Mouse (Mus musculus) E14TG2a.4 (cell line): ENCODE data around the gene Sbk1.

Experiments
- H3K27me3 ChIP-seq: 2 replicates; pipeline ENCODE4 v1.6.1; 2014; ENCODE audit warnings: low read length, control low read depth; ENCODE audit not compliant: insufficient read depth
- H3K36me3 ChIP-seq: 2 replicates; pipeline ENCODE4 v1.6.1; 2014; ENCODE audit warnings: low read length, control low read depth; ENCODE audit not compliant: insufficient read depth
- H3K4me1 ChIP-seq: replicated peaks from 2 replicates; pipeline ENCODE4 v1.6.1; 2014; ENCODE audit warnings: low read depth, low read length, control low read depth
- H3K4me3 ChIP-seq: replicated peaks from 2 replicates; pipeline ENCODE4 v1.5.1; 2014; ENCODE audit warnings: mild to moderate bottlenecking, low read length
- H3K9me3 ChIP-seq: 2 replicates; pipeline ENCODE4 v1.6.1; 2014; ENCODE audit warnings: low read length, control low read depth
- CTCF ChIP-seq: conservative IDR thresholded peaks from 2 replicates; pipeline ENCODE4 v1.5.1; 2014; ENCODE audit warnings: low read length
- NANOG ChIP-seq: IDR thresholded peaks from 2 replicates; pipeline ENCODE4 v1.6.1; 2014; ENCODE audit warnings: borderline replicate concordance, low read length, mixed read lengths
- POU5F1 ChIP-seq: IDR thresholded peaks from 2 replicates; pipeline ENCODE4 v1.6.1; 2014; ENCODE audit warnings: low read length, borderline replicate concordance

The Sbk1 gene

GRCm38 (mm10) chr7:126271712-126272683 lies at the start of gene Sbk1:
Gene Sbk1 (plus strand): TSS chr7:126272619.
- Histone ChIP-seq H3K36me3 (peaks cover 32% of the 10 kb centered on the region), H3K4me1 (peaks cover 83% of the 10 kb centered on the region), H3K27me3 (peaks cover 33% of the 10 kb centered on the region), H3K4me3 (peak within 1 kb of the TSS; percentile 99), H3K9me3 (no peaks in the 10 kb centered on the region)
- no peak for TF ChIP-seq POU5F1
- TF ChIP-seq NANOG, result no peak
- TF ChIP-seq CTCF, result no peak

GRCm38 (mm10) chr7:126222753-126223152 lies 49.7 kb upstream of the Sbk1 start:
- TF ChIP-seq NANOG, result no peak
- TF ChIP-seq POU5F1, result no peak
- TF ChIP-seq CTCF, result no peak
- Histone ChIP-seq H3K27me3 (0 out of 2 replicates have a peak, but pooled peaks cover 6% of the 10 kb centered on the region), H3K4me3 (no peak overlapping the region), H3K9me3 (peaks cover 19% of the 10 kb centered on the region), H3K36me3 (no peaks in the 10 kb centered on the region), H3K4me1 (peaks cover 90% of the 10 kb centered on the region)

- TF ChIP-seq CTCF (no peak), NANOG (no peak), POU5F1 (no peak)
- Histone ChIP-seq H3K27me3 (0 out of 2 replicates have a peak, but pooled peaks cover 6% of the 10 kb centered on the region), H3K4me3 (peak overlapping the region; percentile 17; the same call in 1 of the 2 replicates), H3K36me3 (no peaks in the 10 kb centered on the region), H3K4me1 (peaks cover 74% of the 10 kb centered on the region), H3K9me3 (no peaks in the 10 kb centered on the region)
Observed at GRCm38 (mm10) chr7:126226136-126226535, 46.3 kb upstream of the Sbk1 start.

- TF ChIP-seq CTCF, result no peak
- TF ChIP-seq POU5F1, result no peak
- no peak for TF ChIP-seq NANOG
- no peaks in the 10 kb centered on the region for H3K36me3 ChIP-seq
- H3K9me3 ChIP-seq, result no peaks in the 10 kb centered on the region
- H3K4me3 ChIP-seq, result no peak overlapping the region
- no peaks in the 10 kb centered on the region for H3K27me3 ChIP-seq
- peaks cover 33% of the 10 kb centered on the region for H3K4me1 ChIP-seq
Observed at GRCm38 (mm10) chr7:126230357-126231148, 41.9 kb upstream of the Sbk1 start.

GRCm38 (mm10) chr7:126232345-126233071 lies 39.9 kb upstream of the Sbk1 start:
- H3K36me3 ChIP-seq, result no peaks in the 10 kb centered on the region

GRCm38 (mm10) chr7:126234611-126235010 lies 37.8 kb upstream of the Sbk1 start:
- no peaks in the 10 kb centered on the region for H3K9me3 ChIP-seq
- TF ChIP-seq POU5F1, result no peak
- TF ChIP-seq CTCF, result no peak
- TF ChIP-seq NANOG, result no peak
- H3K4me3 ChIP-seq, result no peak overlapping the region
- no peaks in the 10 kb centered on the region for H3K36me3 ChIP-seq
- H3K4me1 ChIP-seq, result peaks cover 28% of the 10 kb centered on the region
- peaks cover 9% of the 10 kb centered on the region; the same call in 1 of the 2 replicates for H3K27me3 ChIP-seq

More at GRCm38 (mm10) chr7:126232345-126233071, 39.9 kb upstream of the Sbk1 start:
- no peak for TF ChIP-seq CTCF
- Histone ChIP-seq H3K4me3 (no peak overlapping the region), H3K9me3 (no peaks in the 10 kb centered on the region), H3K27me3 (peaks cover 3% of the 10 kb centered on the region; the same call in 1 of the 2 replicates), H3K4me1 (peaks cover 33% of the 10 kb centered on the region)

GRCm38 (mm10) chr7:126236083-126236793 lies 36.2 kb upstream of the Sbk1 start:
- no peaks in the 10 kb centered on the region for H3K36me3 ChIP-seq
- H3K4me3 ChIP-seq, result no peak overlapping the region
- H3K27me3 ChIP-seq, result peaks cover 9% of the 10 kb centered on the region; the same call in 1 of the 2 replicates
- H3K4me1 ChIP-seq, result peaks cover 32% of the 10 kb centered on the region
- no peaks in the 10 kb centered on the region for H3K9me3 ChIP-seq
- TF ChIP-seq CTCF (no peak), POU5F1 (no peak), NANOG (no peak)
